Mouse (Mus musculus) thymus, adult 2 months (tissue): ENCODE data around the gene Wdr45. TPM values are rescaled to one million over a fixed set of nuclear protein-coding genes. Genes with fewer than 3 reads are reported as not detected.

Experiments
- DNase-seq: peaks from one replicate; pipeline ENCODE4 v3.0.0; 2021
- H3K27ac ChIP-seq: fragments of 200-500 bp; 2 replicates; pipeline ENCODE4 v1.5.1; 2012; ENCODE audit warnings: low read length, control low read depth; ENCODE audit not compliant: control insufficient read depth, insufficient read depth
- H3K27me3 ChIP-seq: fragments of 200-500 bp; 2 replicates; pipeline ENCODE4 v1.6.1; 2012; ENCODE audit warnings: mild to moderate bottlenecking, low read length, moderate library complexity, mixed read lengths; ENCODE audit not compliant: control insufficient read depth, insufficient read depth
- H3K36me3 ChIP-seq: fragments of 200-500 bp; 2 replicates; pipeline ENCODE4 v1.6.1; 2012; ENCODE audit warnings: mild to moderate bottlenecking, low read length, moderate library complexity; ENCODE audit not compliant: control insufficient read depth, insufficient read depth
- H3K4me1 ChIP-seq: fragments of 200-500 bp; replicated peaks from 2 replicates; pipeline ENCODE4 v1.6.1; 2012; ENCODE audit warnings: low read length; ENCODE audit not compliant: control insufficient read depth, insufficient read depth
- H3K4me3 ChIP-seq: fragments of 200-500 bp; 2 replicates; pipeline ENCODE4 v1.5.1; 2012; ENCODE audit warnings: mild to moderate bottlenecking, low read length, control low read depth, moderate library complexity; ENCODE audit not compliant: control insufficient read depth, insufficient read depth
- CTCF ChIP-seq: fragments of 200-500 bp; IDR thresholded peaks from 2 replicates; pipeline ENCODE4 v1.5.1; 2012; ENCODE audit warnings: mild to moderate bottlenecking, control low read depth, low read length, moderate library complexity, borderline replicate concordance; ENCODE audit not compliant: control insufficient read depth, poor library complexity, insufficient read depth; ENCODE audit errors: extremely low read depth
- POLR2A ChIP-seq: fragments of 200-500 bp; IDR thresholded peaks from 2 replicates; pipeline ENCODE4 v1.6.1; 2012; ENCODE audit warnings: mild to moderate bottlenecking, low read length, control low read depth, moderate library complexity; ENCODE audit not compliant: control insufficient read depth, poor library complexity, insufficient read depth; ENCODE audit errors: extremely low read depth
- WGBS: fragments of 180-500 bp; shearing (Covaris S2); methylation state at CpG from one replicate; pipeline ENCODE4 v1.1.7; 2018; 5-methylcytosine and 5-hydroxymethylcytosine counted together
- polyA plus RNA-seq: library from polyadenylated mRNA; depleted of rRNA; stranded (reverse); fragments of >200 nt; gene quantifications from 2 replicates; pipeline ENCODE4 v1.2.3, GENCODE M21; 2012

The Wdr45 gene
- polyA plus RNA-seq, 1 experiment = 105 TPM

DNA sequence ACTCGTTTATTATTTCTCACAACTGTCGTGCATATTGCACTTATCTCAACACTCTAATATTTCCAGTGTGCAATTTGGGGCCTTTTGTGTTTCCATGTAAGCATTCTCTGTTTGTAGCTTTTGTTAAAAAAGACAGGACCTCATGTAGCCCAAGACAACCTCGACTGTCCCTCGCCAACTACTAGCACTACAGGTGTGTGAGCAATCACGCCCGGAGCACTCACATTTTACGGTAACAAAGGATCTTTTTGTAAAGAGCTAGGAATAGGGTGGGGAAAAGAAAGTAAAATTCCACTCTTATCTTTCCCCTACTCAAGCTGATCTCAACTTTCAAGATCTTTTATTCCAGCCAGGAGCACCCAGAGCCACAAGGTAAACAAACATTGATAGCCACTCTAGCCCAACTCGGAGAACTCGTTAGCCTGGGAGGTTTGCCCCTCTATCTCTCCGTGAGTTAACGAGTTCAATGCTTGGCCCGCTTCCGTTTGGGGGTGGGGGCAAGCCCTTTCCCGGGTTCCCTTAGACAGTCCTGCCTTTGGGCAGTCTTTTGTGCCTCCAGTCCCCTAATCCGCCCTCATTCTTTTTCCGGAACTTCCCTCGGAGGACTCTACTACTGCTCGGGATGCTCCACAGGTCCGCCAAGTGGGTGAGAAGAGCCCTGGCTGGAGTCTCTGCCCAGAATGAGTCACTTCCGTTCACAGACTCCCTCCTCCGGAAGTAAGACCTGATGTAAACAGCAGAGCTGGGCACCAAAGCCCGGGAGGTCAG lies 7.6 kb downstream of the Wdr45 start, which contains the start of gene Gm45208:
Gene Gm45208 (plus strand): TSS at position 732 of the 768 bp plus-strand sequence.
- TF ChIP-seq POLR2A (no peak), CTCF (no peak)
- Histone ChIP-seq H3K36me3 (peaks cover 9% of the 10 kb centered on the region), H3K4me1 (peaks cover 6% of the 10 kb centered on the region; the same call in 1 of the 2 replicates), H3K4me3 (peak within 1 kb of the TSS; percentile 82), H3K27me3 (no peaks in the 10 kb centered on the region), H3K27ac (peak within 1 kb of the TSS; percentile 90)
- peak; percentile 73 for DNase-seq
- WGBS = 6% methylated on average over 22 of the region's 22 CpGs

DNA sequence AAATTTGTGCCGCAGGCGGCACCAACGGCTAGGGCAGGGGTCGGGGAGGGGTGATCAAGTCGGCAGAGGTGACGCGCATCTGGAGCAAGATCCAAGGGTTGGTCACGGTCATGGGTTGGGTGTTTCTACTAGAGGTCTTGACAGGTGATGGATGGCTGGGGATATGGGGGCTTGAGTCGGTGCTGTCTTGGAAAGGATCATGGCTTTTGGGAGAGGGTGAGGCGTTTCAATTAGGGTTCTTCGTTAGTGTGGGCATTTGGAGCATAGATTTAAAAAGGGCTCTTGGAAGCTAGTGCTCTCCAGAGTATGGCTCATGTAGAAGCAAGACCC lies 8.1 kb downstream of the Wdr45 start:
- Histone ChIP-seq H3K27ac (peak overlapping the region; percentile 42; the same call in 1 of the 2 replicates), H3K36me3 (peaks cover 11% of the 10 kb centered on the region), H3K27me3 (no peaks in the 10 kb centered on the region), H3K4me3 (peak overlapping the region; percentile 82), H3K4me1 (peaks cover 6% of the 10 kb centered on the region; the same call in 1 of the 2 replicates)
- WGBS = 0% methylated on average over 11 of the region's 11 CpGs
- no peak for DNase-seq
- TF ChIP-seq CTCF (no peak), POLR2A (no peak)

DNA sequence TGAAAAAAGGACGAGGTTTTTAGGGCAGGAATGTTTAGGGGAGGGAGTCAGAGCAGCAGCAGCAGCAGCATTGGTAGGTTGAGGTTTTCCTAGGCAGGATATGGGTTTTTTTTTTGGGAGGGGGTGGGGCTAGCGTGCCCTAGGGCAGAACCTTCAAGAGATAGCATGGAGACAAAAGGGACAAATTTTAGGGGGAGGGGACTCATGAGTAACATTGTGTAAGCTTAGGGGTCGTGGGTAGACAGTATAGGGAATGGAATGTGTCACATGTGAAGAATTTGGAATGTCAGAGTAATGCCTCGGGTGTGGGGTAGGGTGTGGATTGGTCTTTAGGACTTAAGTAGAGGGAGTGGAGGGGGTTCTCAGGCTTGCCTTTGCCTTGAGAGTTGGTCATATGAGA lies 8.6 kb downstream of the Wdr45 start:
- Histone ChIP-seq H3K4me3 (peak overlapping the region; percentile 82), H3K36me3 (peaks cover 15% of the 10 kb centered on the region), H3K27ac (no peak overlapping the region), H3K27me3 (no peaks in the 10 kb centered on the region), H3K4me1 (peaks cover 6% of the 10 kb centered on the region; the same call in 1 of the 2 replicates)
- no peak for TF ChIP-seq POLR2A
- no peak for DNase-seq
- WGBS = 1% methylated on average over 4 of the region's 4 CpGs

DNA sequence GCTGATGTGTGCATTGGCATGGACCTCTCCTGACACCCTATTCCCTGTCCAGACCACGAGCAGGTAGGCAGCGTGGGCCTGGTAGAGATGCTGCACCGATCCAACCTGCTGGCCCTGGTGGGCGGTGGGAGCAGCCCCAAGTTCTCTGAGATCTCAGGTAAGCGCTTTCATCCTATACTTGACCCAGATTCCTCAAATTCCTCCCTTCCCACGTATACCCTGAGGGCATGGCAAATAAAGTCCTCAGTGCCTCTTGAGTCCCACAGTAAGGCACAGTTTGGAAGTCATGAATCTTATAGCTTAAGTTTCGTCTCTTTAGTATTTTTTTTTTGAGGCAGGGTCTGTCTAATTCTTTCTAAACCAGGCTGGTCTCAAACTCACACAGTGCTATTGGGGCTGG lies 10.0 kb downstream of the Wdr45 start:
- Histone ChIP-seq H3K4me1 (peaks cover 14% of the 10 kb centered on the region; the same call in 1 of the 2 replicates), H3K27ac (no peak overlapping the region), H3K27me3 (no peaks in the 10 kb centered on the region), H3K36me3 (peaks cover 16% of the 10 kb centered on the region), H3K4me3 (no peak overlapping the region)
- 98% methylated on average over 7 of the region's 7 CpGs for WGBS
- TF ChIP-seq CTCF = no peak
- no peak for DNase-seq

DNA sequence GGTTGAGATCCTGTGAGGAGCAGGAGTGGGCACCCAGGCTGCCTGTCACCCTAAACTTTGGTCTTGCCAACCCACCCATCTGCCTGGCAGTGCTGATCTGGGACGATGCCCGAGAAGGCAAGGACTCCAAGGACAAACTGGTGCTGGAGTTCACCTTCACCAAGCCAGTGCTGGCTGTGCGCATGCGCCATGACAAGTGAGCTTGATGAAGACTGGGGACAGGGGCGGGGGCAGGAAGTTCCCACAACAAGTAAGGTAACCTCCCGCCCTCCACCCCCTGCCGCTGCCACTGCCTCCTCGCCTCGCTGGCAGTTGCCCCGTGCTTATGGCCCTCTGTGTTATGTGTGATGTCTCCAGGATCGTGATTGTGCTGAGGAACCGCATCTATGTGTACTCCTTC lies 11.7 kb downstream of the Wdr45 start:
- Histone ChIP-seq H3K27ac (no peak overlapping the region), H3K4me1 (peaks cover 14% of the 10 kb centered on the region; the same call in 1 of the 2 replicates), H3K27me3 (no peaks in the 10 kb centered on the region), H3K4me3 (no peak overlapping the region), H3K36me3 (peaks cover 16% of the 10 kb centered on the region)
- 93% methylated on average over 12 of the region's 12 CpGs for WGBS
- DNase-seq = no peak
- TF ChIP-seq POLR2A (no peak), CTCF (no peak)

DNA sequence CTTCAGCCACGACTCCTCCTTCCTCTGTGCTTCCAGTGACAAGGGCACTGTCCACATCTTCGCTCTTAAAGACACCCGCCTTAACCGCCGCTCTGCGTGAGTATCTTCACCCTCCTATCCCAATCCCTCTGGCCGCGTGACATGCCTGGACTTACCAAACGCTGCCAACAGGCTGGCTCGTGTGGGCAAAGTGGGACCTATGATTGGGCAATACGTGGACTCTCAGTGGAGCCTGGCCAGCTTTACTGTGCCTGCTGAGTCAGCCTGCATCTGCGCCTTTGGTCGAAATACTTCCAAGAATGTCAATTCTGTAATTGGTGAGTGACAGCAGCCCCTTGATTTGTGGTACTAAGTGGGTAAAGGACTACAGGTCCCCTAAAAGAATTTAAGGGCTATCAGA lies 13.0 kb downstream of the Wdr45 start:
- H3K27me3 ChIP-seq = no peaks in the 10 kb centered on the region
- H3K4me1 ChIP-seq = peaks cover 14% of the 10 kb centered on the region; the same call in 1 of the 2 replicates
- no peak overlapping the region for H3K4me3 ChIP-seq
- no peak overlapping the region for H3K27ac ChIP-seq
- WGBS = 98% methylated on average over 11 of the region's 13 CpGs
- TF ChIP-seq CTCF = no peak
- no peak for TF ChIP-seq POLR2A
- peaks cover 16% of the 10 kb centered on the region for H3K36me3 ChIP-seq
- DNase-seq = no peak
